Mouse (Mus musculus): ENCODE data around the gene Tmem254a. TPM values are rescaled to one million over a fixed set of nuclear protein-coding genes. Genes with fewer than 3 reads are reported as not detected.
"Not testable (repeated sequence)": the region's sequence is repeated elsewhere in the genome, so short reads cannot be mapped to it uniquely, and the experiment has no call there.

Gene Tmem254a
- polyA plus RNA-seq, 1 experiment from 2014 or later = 1.5 TPM

- not testable (repeated sequence) for H3K9ac ChIP-seq (replicated peaks; ENCODE audit: low read length); H3K4me2 ChIP-seq (replicated peaks; ENCODE audit: low read depth, low read length); H3K4me1 ChIP-seq (ENCODE audit: insufficient read depth, low read length); H3K9me3 ChIP-seq (ENCODE audit: low read length); H3K4me3 ChIP-seq (ENCODE audit: low read length); ATAC-seq (ENCODE audit: low FRiP score, low TSS enrichment); H3K27ac ChIP-seq (ENCODE audit: low read length); H3K36me3 ChIP-seq (ENCODE audit: insufficient read depth, low read length); H3K27me3 ChIP-seq (ENCODE audit: insufficient read depth, low read length)
- no CpG with 5 or more reads among the region's 10 CpGs for WGBS
Observed at GRCm38 (mm10) chr14:25903000-25903399, 24.5 kb downstream of the Tmem254a start, which contains the start of gene Plac9a. Gene Plac9a, minus strand, starts transcription at chr14:25903100.

- H3K27ac ChIP-seq (ENCODE audit: low read length); ATAC-seq (ENCODE audit: low FRiP score, low TSS enrichment); H3K4me2 ChIP-seq (replicated peaks; ENCODE audit: low read depth, low read length); H3K9ac ChIP-seq (replicated peaks; ENCODE audit: low read length); H3K4me3 ChIP-seq (ENCODE audit: low read length); H3K27me3 ChIP-seq (ENCODE audit: insufficient read depth, low read length); H3K9me3 ChIP-seq (ENCODE audit: low read length); H3K36me3 ChIP-seq (ENCODE audit: insufficient read depth, low read length); H3K4me1 ChIP-seq (ENCODE audit: insufficient read depth, low read length): not testable (repeated sequence)
- no CpG with 5 or more reads among the region's 7 CpGs for WGBS
Observed at GRCm38 (mm10) chr14:25895686-25896085, 31.8 kb downstream of the Tmem254a start.

- no CpG with 5 or more reads among the region's 3 CpGs for WGBS
Observed at GRCm38 (mm10) chr14:25894566-25894965, 32.9 kb downstream of the Tmem254a start.

GRCm38 (mm10) chr14:25885886-25886285, 41.6 kb downstream of the Tmem254a start:
- not testable (repeated sequence) for H3K4me1 ChIP-seq (ENCODE audit: insufficient read depth, low read length); H3K4me2 ChIP-seq (replicated peaks; ENCODE audit: low read depth, low read length); H3K27ac ChIP-seq (ENCODE audit: low read length); H3K9me3 ChIP-seq (ENCODE audit: low read length); ATAC-seq (ENCODE audit: low FRiP score, low TSS enrichment); H3K9ac ChIP-seq (replicated peaks; ENCODE audit: low read length); H3K27me3 ChIP-seq (ENCODE audit: insufficient read depth, low read length); H3K36me3 ChIP-seq (ENCODE audit: insufficient read depth, low read length); H3K4me3 ChIP-seq (ENCODE audit: low read length)
- WGBS = no CpG with 5 or more reads among the region's 12 CpGs

More at GRCm38 (mm10) chr14:25894566-25894965, 32.9 kb downstream of the Tmem254a start:
- not testable (repeated sequence) for H3K9ac ChIP-seq (replicated peaks; ENCODE audit: low read length); H3K27ac ChIP-seq (ENCODE audit: low read length); ATAC-seq (ENCODE audit: low FRiP score, low TSS enrichment); H3K9me3 ChIP-seq (ENCODE audit: low read length); H3K4me1 ChIP-seq (ENCODE audit: insufficient read depth, low read length); H3K36me3 ChIP-seq (ENCODE audit: insufficient read depth, low read length); H3K27me3 ChIP-seq (ENCODE audit: insufficient read depth, low read length); H3K4me2 ChIP-seq (replicated peaks; ENCODE audit: low read depth, low read length); H3K4me3 ChIP-seq (ENCODE audit: low read length)

- not testable (repeated sequence) for H3K4me1 ChIP-seq (ENCODE audit: insufficient read depth, low read length); H3K36me3 ChIP-seq (ENCODE audit: insufficient read depth, low read length); H3K4me2 ChIP-seq (replicated peaks; ENCODE audit: low read depth, low read length); H3K27ac ChIP-seq (ENCODE audit: low read length); H3K27me3 ChIP-seq (ENCODE audit: insufficient read depth, low read length); ATAC-seq (ENCODE audit: low FRiP score, low TSS enrichment); H3K4me3 ChIP-seq (ENCODE audit: low read length); H3K9me3 ChIP-seq (ENCODE audit: low read length); H3K9ac ChIP-seq (replicated peaks; ENCODE audit: low read length)
- WGBS = no CpG with 5 or more reads among the region's 9 CpGs
Observed at GRCm38 (mm10) chr14:25881769-25882168, 45.7 kb downstream of the Tmem254a start.

GRCm38 (mm10) chr14:25876640-25877039, 50.8 kb downstream of the Tmem254a start:
- not testable (repeated sequence) for H3K27ac ChIP-seq (ENCODE audit: low read length); H3K9ac ChIP-seq (replicated peaks; ENCODE audit: low read length); H3K9me3 ChIP-seq (ENCODE audit: low read length); H3K4me1 ChIP-seq (ENCODE audit: insufficient read depth, low read length); H3K4me3 ChIP-seq (ENCODE audit: low read length); ATAC-seq (ENCODE audit: low FRiP score, low TSS enrichment); H3K4me2 ChIP-seq (replicated peaks; ENCODE audit: low read depth, low read length); H3K36me3 ChIP-seq (ENCODE audit: insufficient read depth, low read length); H3K27me3 ChIP-seq (ENCODE audit: insufficient read depth, low read length)
- WGBS = no CpG with 5 or more reads among the region's 7 CpGs

Other genes starting within 250 kb of the Tmem254a start
- gene Ppif, start 233.5 kb downstream of the Tmem254a start, polyA plus RNA-seq (2015; fragmentation: Nextera tagmentation; extraction: Ambion mirVana) = 42.4 and 55.5 TPM in 2 replicates
- 12.2 and 17.3 TPM in 2 replicates for gene Zcchc24, start 158.6 kb downstream of the Tmem254a start, polyA plus RNA-seq (2015; fragmentation: Nextera tagmentation; extraction: Ambion mirVana)
- 65.8 and 67.9 TPM in 2 replicates for gene Anxa11, start 85.5 kb downstream of the Tmem254a start, polyA plus RNA-seq (2015; fragmentation: Nextera tagmentation; extraction: Ambion mirVana)
- 1.6 TPM in 1 of 2 replicates, not detected in the other for gene Plac9a, start 24.6 kb downstream of the Tmem254a start, polyA plus RNA-seq (2015; fragmentation: Nextera tagmentation; extraction: Ambion mirVana)
- 0.17 TPM in 1 of 2 replicates, not detected in the other for gene Cphx1, start 10.6 kb upstream of the Tmem254a start, polyA plus RNA-seq (2015; fragmentation: Nextera tagmentation; extraction: Ambion mirVana)
- gene Duxbl1, start 50.9 kb upstream of the Tmem254a start, polyA plus RNA-seq (2015; fragmentation: Nextera tagmentation; extraction: Ambion mirVana) = 1.0 and 1.1 TPM in 2 replicates
- gene Gm9780, start 115.0 kb upstream of the Tmem254a start, polyA plus RNA-seq (2015; fragmentation: Nextera tagmentation; extraction: Ambion mirVana) = 35.4 and 41.6 TPM in 2 replicates
- gene Tmem254c, start 139.7 kb upstream of the Tmem254a start, polyA plus RNA-seq (2015; fragmentation: Nextera tagmentation; extraction: Ambion mirVana) = 49.9 and 55.1 TPM in 2 replicates
- not detected in 2 replicates for gene Cphx2, start 153.8 kb upstream of the Tmem254a start, polyA plus RNA-seq (2015; fragmentation: Nextera tagmentation; extraction: Ambion mirVana)
- gene Cphx3, start 154.6 kb upstream of the Tmem254a start, polyA plus RNA-seq (2015; fragmentation: Nextera tagmentation; extraction: Ambion mirVana) = 0.21 TPM in 1 of 2 replicates, not detected in the other
- 0.55 and 1.4 TPM in 2 replicates for gene Duxbl2, start 190.7 kb upstream of the Tmem254a start, polyA plus RNA-seq (2015; fragmentation: Nextera tagmentation; extraction: Ambion mirVana)

Data from kidney, embryonic 16.5 days (tissue).